Mouse (Mus musculus): ENCODE results near the gene Pold1.

- no peak for TF ChIP-seq CTCF (IDR thresholded peaks at IDR 0.05; ENCODE audit: insufficient read depth, low read depth, low read length)
- TF ChIP-seq POLR2A (IDR thresholded peaks at IDR 0.05; ENCODE audit: insufficient read depth, low read depth, low read length): no peak
These were observed 1.2 kb upstream of the Pold1 start for GRCm38 (mm10) chr7:44549621-44550408.
